Comparison of ENCODE assay signal across 8 mouse cellular contexts in the genomic region with DNA sequence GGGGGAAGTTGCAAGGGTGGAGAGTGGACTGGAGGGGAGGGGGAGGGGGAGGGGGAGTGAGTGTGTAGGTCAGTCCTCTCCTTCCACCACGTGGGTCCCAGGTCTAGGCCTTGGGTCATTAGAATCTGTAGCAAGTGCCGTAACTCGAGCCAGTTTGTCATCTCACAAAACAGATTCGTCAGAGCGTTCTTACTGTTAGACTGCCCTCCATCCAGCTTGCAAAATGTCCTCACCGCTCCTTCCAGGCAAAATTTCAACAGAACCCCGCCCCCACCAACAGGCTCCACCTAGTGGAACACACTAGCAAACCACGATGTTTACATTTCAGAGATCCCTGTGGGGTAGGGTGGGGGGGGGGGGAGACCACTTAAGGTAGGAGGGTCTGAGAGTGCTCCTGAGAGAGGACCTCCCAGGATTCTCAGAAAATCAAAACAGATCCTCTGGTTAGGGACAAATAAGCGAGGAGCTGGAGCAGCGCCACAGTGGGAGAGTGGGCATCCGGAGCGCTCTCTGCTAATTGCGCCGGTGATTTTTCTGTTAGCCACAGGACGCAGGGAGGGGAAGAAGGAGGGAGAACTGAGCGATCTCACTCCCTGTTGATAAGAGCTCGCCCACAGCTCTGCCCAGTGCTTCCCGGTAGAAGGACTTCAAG. TPM values are rescaled to one million over a fixed set of nuclear protein-coding genes. Genes with fewer than 3 reads are reported as not detected.
DNase-seq lines count a peak whose midpoint lies in the region; ATAC-seq and TF ChIP-seq lines count a peak whose summit lies in the region.

No protein-coding gene starts in this region.

- peak; percentile 69 for TF ChIP-seq CTCF in layer of hippocampus, adult 2 months (conservative IDR thresholded peaks at IDR 0.05)

- peak overlapping the region; percentile 53 for H3K4me3 ChIP-seq in layer of hippocampus, adult 2 months
- H3K4me3 ChIP-seq in forebrain, embryonic 12.5 days (replicated peaks) = peak overlapping the region; percentile 35
- peak overlapping the region; percentile 51 for H3K4me3 ChIP-seq in hindbrain, embryonic 10.5 days
- H3K4me3 ChIP-seq in limb, embryonic 10.5 days = peak overlapping the region; percentile 46

- peak; percentile 65 for ATAC-seq in forebrain, embryonic 12.5 days (ENCODE audit: low FRiP score)

- WGBS in forebrain, embryonic 12.5 days = 1% methylated on average over 18 of the region's 18 CpGs
- WGBS in hindbrain, embryonic 10.5 days = 3% methylated on average over 18 of the region's 18 CpGs
- under 1% methylated on average over 18 of the region's 18 CpGs for WGBS in limb, embryonic 10.5 days

- peak overlapping the region; percentile 45 for H3K9ac ChIP-seq in forebrain, embryonic 12.5 days

- peak overlapping the region; percentile 82 for H3K27ac ChIP-seq in layer of hippocampus, adult 2 months
- no peak overlapping the region for H3K27ac ChIP-seq in forebrain, embryonic 12.5 days
- peak overlapping the region; percentile 74 for H3K27ac ChIP-seq in hindbrain, embryonic 10.5 days
- peak overlapping the region; percentile 73 for H3K27ac ChIP-seq in limb, embryonic 10.5 days

- peak; percentile 49 to 56 for DNase-seq in layer of hippocampus, adult 2 months (ENCODE audit: low spot score in 2 of 2)
- no peak for DNase-seq in layer of hippocampus, adult 9-11 months
- peak; percentile 58 for DNase-seq in cerebellum, adult 11 months
- peak; percentile 63 for DNase-seq in hindbrain, embryonic 10.5 days (ENCODE audit: low spot score)
- peak; percentile 77 for DNase-seq in limb, embryonic 10.5 days (ENCODE audit: low spot score)
- DNase-seq in mesoderm, embryonic 11.5 days (ENCODE audit: low read depth, low spot score) = peak; percentile 82
- DNase-seq in skeletal muscle tissue, adult 2 months (ENCODE audit: low read depth, low spot score) = peak; percentile 33

- peaks cover 14% of the 10 kb centered on the region for H3K4me1 ChIP-seq in forebrain, embryonic 12.5 days
- peaks cover 25% of the 10 kb centered on the region for H3K4me1 ChIP-seq in hindbrain, embryonic 10.5 days (replicated peaks)
- peaks cover 36% of the 10 kb centered on the region for H3K4me1 ChIP-seq in limb, embryonic 10.5 days

- H3K27me3 ChIP-seq in forebrain, embryonic 12.5 days = 0 out of 2 replicates have a peak, but pooled peaks cover 3% of the 10 kb centered on the region
- H3K27me3 ChIP-seq in hindbrain, embryonic 10.5 days (ENCODE audit: insufficient read depth, poor library complexity, severe bottlenecking) = no peaks in the 10 kb centered on the region
- H3K27me3 ChIP-seq in limb, embryonic 10.5 days (ENCODE audit: low read depth, poor library complexity, severe bottlenecking) = no peaks in the 10 kb centered on the region

- H3K36me3 ChIP-seq in forebrain, embryonic 12.5 days (replicated peaks) = no peaks in the 10 kb centered on the region
- H3K36me3 ChIP-seq in hindbrain, embryonic 10.5 days = no peaks in the 10 kb centered on the region
- H3K36me3 ChIP-seq in limb, embryonic 10.5 days = no peaks in the 10 kb centered on the region

- H3K4me2 ChIP-seq in forebrain, embryonic 12.5 days = peak overlapping the region; percentile 60

- H3K9me3 ChIP-seq in forebrain, embryonic 12.5 days = no peaks in the 10 kb centered on the region
- no peaks in the 10 kb centered on the region for H3K9me3 ChIP-seq in hindbrain, embryonic 10.5 days
- no peaks in the 10 kb centered on the region for H3K9me3 ChIP-seq in limb, embryonic 10.5 days (replicated peaks)

RNA-seq across cellular contexts. Expression of a gene that starts 16.4 kb away (rescaled TPM):
- not detected for total RNA-seq in layer of hippocampus, adult 2 months (2021)
- polyA plus RNA-seq in forebrain, embryonic 12.5 days (2016; fragmentation: Nextera tagmentation; extraction: Ambion mirVana) = 0.27 TPM in 1 of 2 replicates, not detected in the other
- polyA plus RNA-seq in hindbrain, embryonic 10.5 days (2016; fragmentation: Nextera tagmentation; extraction: Ambion mirVana) = not detected in 2 replicates
- polyA plus RNA-seq in limb, embryonic 10.5 days (2016; fragmentation: Nextera tagmentation; extraction: Ambion mirVana) = not detected in 2 replicates

RNA-seq across cellular contexts. Expression of a gene that starts 19.5 kb away (rescaled TPM):
- total RNA-seq in layer of hippocampus, adult 2 months (2021) = under 1 TPM; 0.49 to 0.72 TPM
- polyA plus RNA-seq in forebrain, embryonic 12.5 days (2016; fragmentation: Nextera tagmentation; extraction: Ambion mirVana) = 4.4 and 5.1 TPM in 2 replicates
- polyA plus RNA-seq in hindbrain, embryonic 10.5 days (2016; fragmentation: Nextera tagmentation; extraction: Ambion mirVana) = 0.61 and 2.0 TPM in 2 replicates
- polyA plus RNA-seq in limb, embryonic 10.5 days (2016; fragmentation: Nextera tagmentation; extraction: Ambion mirVana) = 1.6 and 7.9 TPM in 2 replicates

RNA-seq across cellular contexts. Expression of a gene that starts 54.0 kb away (rescaled TPM):
- 10 to 100 TPM; 36.6 to 39.2 TPM for total RNA-seq in layer of hippocampus, adult 2 months (2021)
- polyA plus RNA-seq in forebrain, embryonic 12.5 days (2016; fragmentation: Nextera tagmentation; extraction: Ambion mirVana) = 42.6 and 43.1 TPM in 2 replicates
- polyA plus RNA-seq in hindbrain, embryonic 10.5 days (2016; fragmentation: Nextera tagmentation; extraction: Ambion mirVana) = 22.3 and 31.1 TPM in 2 replicates
- 15.0 and 22.5 TPM in 2 replicates for polyA plus RNA-seq in limb, embryonic 10.5 days (2016; fragmentation: Nextera tagmentation; extraction: Ambion mirVana)

RNA-seq across cellular contexts. Expression of a gene that starts 56.5 kb away (rescaled TPM):
- total RNA-seq in layer of hippocampus, adult 2 months (2021) = 100 to 1,000 TPM; 115 to 132 TPM
- 174 and 179 TPM in 2 replicates for polyA plus RNA-seq in forebrain, embryonic 12.5 days (2016; fragmentation: Nextera tagmentation; extraction: Ambion mirVana)
- polyA plus RNA-seq in hindbrain, embryonic 10.5 days (2016; fragmentation: Nextera tagmentation; extraction: Ambion mirVana) = 72.3 and 103 TPM in 2 replicates
- 89.9 and 107 TPM in 2 replicates for polyA plus RNA-seq in limb, embryonic 10.5 days (2016; fragmentation: Nextera tagmentation; extraction: Ambion mirVana)
